Mouse (Mus musculus) brown adipose tissue, adult 24 weeks (tissue): ENCODE measurements around the gene Mpi. TPM values are rescaled to one million over a fixed set of nuclear protein-coding genes. Genes with fewer than 3 reads are reported as not detected.

Experiments
- H3K27ac ChIP-seq: fragments of 200-500 bp; replicated peaks from 2 replicates; pipeline ENCODE4 v1.5.1; 2012; ENCODE audit warnings: low read depth, mild to moderate bottlenecking, low read length
- H3K4me1 ChIP-seq: fragments of 200-500 bp; 2 replicates; pipeline ENCODE4 v1.6.1; 2012; ENCODE audit warnings: low read length, mixed read lengths; ENCODE audit not compliant: control insufficient read depth, insufficient read depth, insufficient read length
- H3K4me3 ChIP-seq: fragments of 200-500 bp; 2 replicates; pipeline ENCODE4 v1.5.1; 2012; ENCODE audit warnings: low read depth, mild to moderate bottlenecking, low read length, moderate library complexity; ENCODE audit not compliant: insufficient read depth
- polyA plus RNA-seq: library from polyadenylated mRNA; stranded (reverse); fragments of >200 nt; gene quantifications from 2 replicates; pipeline ENCODE4 v1.2.4, GENCODE M21; 2012; ENCODE audit not compliant: missing spikeins, insufficient read depth, insufficient read length

The Mpi gene
- polyA plus RNA-seq, 1 experiment, result 17.6 TPM

GRCm38 (mm10) chr9:57550126-57550862, 2.3 kb downstream of the Mpi start:
- Histone ChIP-seq H3K4me3 (no peak overlapping the region), H3K27ac (no peak overlapping the region)

GRCm38 (mm10) chr9:57549186-57549585, 3.4 kb downstream of the Mpi start:
- H3K27ac ChIP-seq, result no peak overlapping the region
- H3K4me3 ChIP-seq, result no peak overlapping the region
- peaks cover 5% of the 10 kb centered on the region; the same call in 1 of the 2 replicates for H3K4me1 ChIP-seq

More at GRCm38 (mm10) chr9:57550126-57550862, 2.3 kb downstream of the Mpi start:
- H3K4me1 ChIP-seq, result peaks cover 5% of the 10 kb centered on the region; the same call in 1 of the 2 replicates

DNA sequence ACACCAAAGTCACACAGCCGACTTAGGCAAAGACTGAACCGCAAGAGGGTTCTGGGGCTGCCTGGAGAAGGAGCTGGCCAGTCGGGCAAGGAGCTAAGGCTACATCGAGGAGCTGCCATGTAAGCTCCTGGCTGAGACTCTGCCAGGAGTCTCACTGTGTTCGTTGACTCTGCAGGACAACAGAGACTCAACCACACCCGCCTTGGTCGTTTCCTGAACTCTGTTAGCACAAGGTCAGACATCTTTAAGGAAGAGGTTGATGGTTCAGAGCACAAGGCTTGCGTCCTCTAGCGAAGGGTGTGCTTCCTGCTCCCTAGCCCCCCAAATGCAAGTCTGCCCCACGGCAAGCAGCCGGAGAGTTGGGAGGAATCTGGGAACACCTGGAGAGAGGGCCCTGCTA, 4.7 kb downstream of the Mpi start:
- Histone ChIP-seq H3K4me1 (peaks cover 5% of the 10 kb centered on the region; the same call in 1 of the 2 replicates), H3K4me3 (no peak overlapping the region), H3K27ac (no peak overlapping the region)

- H3K4me1 ChIP-seq, result peaks cover 5% of the 10 kb centered on the region; the same call in 1 of the 2 replicates
- no peak overlapping the region for H3K27ac ChIP-seq
- H3K4me3 ChIP-seq, result no peak overlapping the region
Observed at GRCm38 (mm10) chr9:57547287-57547686, 5.3 kb downstream of the Mpi start.

DNA sequence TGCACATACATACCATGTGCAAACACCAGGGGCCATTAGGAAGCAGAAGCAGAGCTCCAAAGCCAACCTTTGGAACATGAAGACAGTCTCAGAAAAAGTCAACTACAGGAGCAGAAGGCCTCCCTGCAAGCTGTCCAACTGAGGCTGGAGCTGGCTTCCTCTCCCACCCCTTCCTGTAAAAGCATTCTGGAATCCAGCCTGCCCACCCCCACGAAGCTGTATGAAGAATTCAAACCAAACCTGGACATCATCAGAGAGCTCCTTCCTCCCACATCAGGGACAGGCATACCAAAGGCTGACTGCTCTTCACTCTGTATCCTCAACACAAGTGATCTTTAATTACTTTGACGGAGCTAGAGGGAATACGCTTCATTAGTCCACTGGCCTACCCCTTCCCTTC, 8.6 kb downstream of the Mpi start:
- H3K4me1 ChIP-seq, result no peaks in the 10 kb centered on the region
- H3K27ac ChIP-seq, result no peak overlapping the region
- no peak overlapping the region for H3K4me3 ChIP-seq

DNA sequence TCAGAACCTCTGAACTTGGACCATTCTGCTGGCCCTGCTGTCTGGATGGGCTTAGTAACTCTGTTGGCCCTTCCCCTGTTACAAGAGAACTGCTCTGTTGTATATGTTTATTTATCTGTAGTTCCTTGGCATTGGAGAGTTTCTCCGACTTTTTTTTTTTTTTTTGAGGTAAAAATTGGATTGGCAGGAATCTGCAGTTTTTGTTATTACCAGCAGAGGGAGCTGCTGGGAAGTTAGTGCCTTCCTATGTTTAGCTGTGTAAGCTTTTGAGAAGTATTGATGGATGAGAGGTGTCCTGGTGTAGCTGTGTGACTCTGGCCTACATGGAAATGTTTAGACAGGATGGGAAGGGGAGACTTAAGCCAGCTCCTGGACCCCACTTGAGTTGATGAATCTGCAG, 11.3 kb downstream of the Mpi start:
- Histone ChIP-seq H3K27ac (no peak overlapping the region), H3K4me1 (no peaks in the 10 kb centered on the region; the same call in 1 of the 2 replicates), H3K4me3 (no peak overlapping the region)

DNA sequence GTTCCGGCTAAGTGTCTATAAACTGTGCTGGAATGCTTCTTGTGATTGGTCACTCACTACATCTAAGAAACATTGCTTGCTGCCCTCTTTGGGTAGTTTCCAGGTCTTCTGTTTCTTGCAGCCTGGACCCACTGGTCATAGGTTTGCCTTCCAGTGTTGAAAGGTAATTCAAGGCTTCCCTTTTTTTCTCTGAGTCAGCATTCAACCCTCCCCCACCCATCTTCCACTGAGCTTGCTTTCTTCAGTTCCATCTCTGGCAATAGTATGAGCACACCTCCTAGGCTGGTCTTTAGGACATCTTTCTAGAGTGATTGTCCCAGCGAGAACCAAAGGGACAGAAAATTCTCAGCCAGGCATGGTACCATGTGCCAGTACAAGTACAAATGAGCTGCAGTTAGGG, 13.0 kb downstream of the Mpi start:
- Histone ChIP-seq H3K4me3 (no peak overlapping the region), H3K27ac (no peak overlapping the region), H3K4me1 (no peaks in the 10 kb centered on the region; the same call in 1 of the 2 replicates)

DNA sequence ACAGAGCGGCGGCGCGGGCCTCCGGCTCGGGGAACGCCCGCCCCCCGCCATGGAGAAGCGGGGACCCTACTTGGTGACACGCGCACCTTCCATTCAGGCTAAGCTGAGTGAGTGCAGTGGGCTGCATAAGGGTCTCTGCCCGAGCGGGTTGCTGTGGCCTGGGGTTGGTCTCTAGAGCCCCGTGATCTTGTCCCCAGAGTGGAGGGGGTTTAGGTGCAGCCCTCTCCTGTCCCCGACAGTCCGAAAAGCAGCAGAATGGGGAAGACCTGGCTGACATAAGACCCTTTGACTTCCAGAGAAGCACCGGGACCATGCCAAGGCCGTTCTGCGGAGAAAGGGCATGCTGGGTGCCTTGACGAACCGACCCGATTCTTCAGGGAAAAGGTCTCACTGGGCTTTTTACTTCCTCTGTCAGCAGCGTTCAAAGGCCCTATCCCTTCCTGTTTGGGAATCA, 14.8 kb downstream of the Mpi start:
- Histone ChIP-seq H3K4me1 (peaks cover 5% of the 10 kb centered on the region; the same call in 1 of the 2 replicates), H3K27ac (peak overlapping the region; percentile 92), H3K4me3 (peak overlapping the region; percentile 93)

DNA sequence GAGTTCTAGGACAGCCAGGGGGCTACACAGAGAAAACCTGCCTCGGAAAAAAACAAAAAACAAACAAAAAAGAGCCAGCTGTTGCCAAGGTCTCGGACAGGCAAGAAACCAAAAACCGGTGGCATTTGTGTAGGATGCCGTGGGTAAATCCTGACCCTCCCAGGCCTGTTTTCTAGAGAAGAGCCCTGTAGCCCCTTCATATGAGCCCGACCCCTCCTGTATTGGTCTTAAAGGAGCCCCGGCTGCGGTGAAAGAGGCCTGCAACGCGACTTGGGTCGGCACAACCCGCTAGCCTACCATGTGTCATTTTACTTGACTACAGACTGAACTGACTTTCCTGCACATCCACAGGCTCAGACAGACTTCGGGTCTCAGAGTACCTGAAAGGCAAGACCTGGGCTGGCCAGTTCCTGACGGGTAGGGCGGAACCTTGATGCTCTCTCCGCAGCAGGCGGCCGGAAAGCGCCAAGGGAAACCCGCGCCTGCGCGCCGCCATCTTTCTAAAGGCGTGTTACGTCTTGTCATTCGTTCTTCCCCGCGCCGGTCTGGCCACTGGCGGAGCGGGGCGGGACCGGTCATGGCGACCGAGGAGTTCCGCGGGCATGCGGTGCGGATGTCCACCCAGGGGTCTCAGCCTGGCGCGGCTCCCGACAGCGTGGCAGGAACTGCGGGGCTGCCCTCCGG, 15.4 kb downstream of the Mpi start, which contains the start of gene Fam219b:
TSS of gene Fam219b (plus strand) at position 485 of the 684 bp plus-strand sequence.
- H3K27ac ChIP-seq, result peak within 1 kb of the TSS; percentile 92

GRCm38 (mm10) chr9:57536362-57536761, 16.2 kb downstream of the Mpi start:
- H3K27ac ChIP-seq, result peak overlapping the region; percentile 92
- H3K4me3 ChIP-seq, result peak overlapping the region; percentile 93
- H3K4me1 ChIP-seq, result peaks cover 11% of the 10 kb centered on the region; the same call in 1 of the 2 replicates

More for the DNA sequence above, 15.4 kb downstream of the Mpi start, which contains the start of gene Fam219b:
- H3K4me3 ChIP-seq, result peak within 1 kb of the TSS; percentile 93
- peaks cover 8% of the 10 kb centered on the region; the same call in 1 of the 2 replicates for H3K4me1 ChIP-seq

GRCm38 (mm10) chr9:57531946-57532345, 20.6 kb downstream of the Mpi start:
- H3K4me3 ChIP-seq, result no peak overlapping the region
- peaks cover 11% of the 10 kb centered on the region for H3K4me1 ChIP-seq
- peak overlapping the region; percentile 94 for H3K27ac ChIP-seq

DNA sequence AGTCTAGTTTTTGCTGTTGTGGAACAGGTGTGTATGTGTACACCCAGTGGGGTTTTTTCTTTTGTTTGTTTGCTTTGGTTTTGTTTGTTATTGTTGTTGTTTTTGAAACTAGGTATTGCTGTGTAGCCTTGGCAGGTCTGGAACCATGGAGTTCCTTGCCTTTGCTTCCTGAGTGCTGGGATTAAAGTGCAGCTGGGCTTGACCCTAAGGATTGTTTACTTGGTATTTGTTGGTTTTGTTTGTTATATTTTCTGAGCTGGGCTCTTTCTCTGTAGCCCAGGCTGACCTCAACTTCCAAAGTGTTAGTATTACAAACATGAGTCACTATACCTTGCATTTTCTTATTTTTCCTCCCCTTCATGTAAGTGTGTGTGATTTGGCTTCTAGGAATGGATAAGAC, 26.1 kb downstream of the Mpi start:
- Histone ChIP-seq H3K4me3 (no peak overlapping the region), H3K4me1 (peaks cover 7% of the 10 kb centered on the region), H3K27ac (no peak overlapping the region)

DNA sequence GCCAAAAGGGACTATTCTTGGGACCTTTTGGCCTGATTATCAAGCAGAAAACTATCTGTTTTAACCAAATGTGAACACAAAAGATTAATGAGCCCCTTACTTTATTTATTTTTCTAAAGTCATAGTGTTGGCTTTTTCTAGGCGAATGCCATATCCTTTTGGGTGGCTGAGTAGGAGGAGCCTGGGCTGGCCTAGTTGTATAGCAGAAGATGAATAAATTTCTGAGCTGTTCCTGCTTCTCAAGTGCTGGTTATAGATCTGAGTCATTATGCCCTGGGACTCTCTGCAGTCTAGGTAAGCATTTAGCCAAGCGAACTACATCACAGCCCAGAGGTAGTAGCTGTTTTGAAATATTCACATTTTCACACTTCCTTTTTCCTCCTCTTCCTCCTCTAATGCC, 27.0 kb downstream of the Mpi start:
- H3K4me3 ChIP-seq, result no peak overlapping the region
- peaks cover 7% of the 10 kb centered on the region for H3K4me1 ChIP-seq
- no peak overlapping the region for H3K27ac ChIP-seq

- Histone ChIP-seq H3K27ac (peak overlapping the region; percentile 12; the same call in 1 of the 2 replicates), H3K4me3 (peak overlapping the region; percentile 21)
Observed at GRCm38 (mm10) chr9:57524439-57524838, 28.1 kb downstream of the Mpi start.

GRCm38 (mm10) chr9:57523754-57524153, 28.8 kb downstream of the Mpi start:
- Histone ChIP-seq H3K4me1 (peaks cover 7% of the 10 kb centered on the region), H3K4me3 (no peak overlapping the region), H3K27ac (no peak overlapping the region)

More at GRCm38 (mm10) chr9:57524439-57524838, 28.1 kb downstream of the Mpi start:
- H3K4me1 ChIP-seq, result peaks cover 7% of the 10 kb centered on the region
